Mouse (Mus musculus) ES-Bruce4 (cell line): ENCODE measurements around the gene Smim20.

ENCODE experiments used
- CTCF ChIP-seq: IDR thresholded peaks from one replicate; pipeline ENCODE4 v1.8.1; 2011; ENCODE audit warnings: low read depth, low read length
- POLR2A ChIP-seq: IDR thresholded peaks from one replicate; pipeline ENCODE4 v1.8.1; 2011; ENCODE audit warnings: low read length; ENCODE audit not compliant: insufficient read depth

DNA sequence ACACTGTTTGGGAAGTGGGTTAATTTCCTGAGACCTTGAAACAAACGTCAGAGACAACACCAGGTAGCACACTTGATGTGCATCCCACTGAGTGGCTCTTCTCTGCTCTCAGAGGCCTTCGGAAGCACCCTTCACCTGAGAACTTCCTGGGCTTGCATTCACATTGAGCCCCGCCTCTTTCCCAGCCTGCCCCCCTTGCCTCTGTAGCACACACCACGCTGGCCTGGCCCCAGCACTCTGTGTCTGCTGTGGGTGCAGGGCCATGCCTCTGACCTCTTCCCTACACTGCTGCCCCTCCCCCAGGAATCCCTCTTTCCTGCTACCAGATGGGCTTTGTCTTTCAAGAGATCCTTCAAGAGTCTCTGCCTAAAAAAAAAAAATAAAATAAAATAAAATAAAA, 31.3 kb upstream of the Smim20 start:
- TF ChIP-seq CTCF (no peak), POLR2A (no peak)
